Mouse (Mus musculus) gastrocnemius, postnatal 4 days (tissue): ENCODE data around the gene Kank2. TPM values are rescaled to one million over a fixed set of nuclear protein-coding genes. Genes with fewer than 3 reads are reported as not detected.
"Not testable (repeated sequence)": the region's sequence is repeated elsewhere in the genome, so short reads cannot be mapped to it uniquely, and the experiment has no call there.

ENCODE experiments used
- DNase-seq, 2 experiments: peaks; one replicate each; pipeline ENCODE4 v3.0.0; 2021 to 2022; ENCODE audit warnings: low spot score in 2 of 2, mixed read lengths in 2 of 2
- total RNA-seq, 2 experiments: library from RNA; stranded (reverse); gene quantifications; 2 replicates each; pipeline ENCODE4 v1.2.3; 2021

Kank2 gene
- total RNA-seq, 2 experiments from 2014 or later, result 48.1 to 49.1 TPM

DNA sequence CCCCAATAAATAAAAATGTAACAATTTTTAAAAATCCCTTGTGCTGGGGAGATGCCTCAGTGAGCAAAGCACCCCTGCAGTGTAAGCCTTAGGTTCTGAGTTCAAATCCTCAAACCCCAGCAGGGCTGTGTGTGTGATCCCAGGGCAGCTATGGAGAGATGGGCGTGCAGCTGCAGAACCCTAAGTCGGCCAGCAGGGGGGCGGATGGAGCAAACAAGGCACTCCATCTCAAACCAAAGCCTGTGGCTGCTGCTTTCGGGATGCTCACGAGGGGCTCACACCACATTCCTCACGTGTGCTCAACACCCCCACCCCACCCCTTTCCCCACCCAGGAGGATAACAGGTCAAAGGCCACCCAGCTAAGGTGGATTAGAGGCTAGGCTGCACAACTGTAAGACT lies 11.6 kb downstream of the Kank2 start:
- DNase-seq, result peak in 1 of 2 experiments; percentile 75

DNA sequence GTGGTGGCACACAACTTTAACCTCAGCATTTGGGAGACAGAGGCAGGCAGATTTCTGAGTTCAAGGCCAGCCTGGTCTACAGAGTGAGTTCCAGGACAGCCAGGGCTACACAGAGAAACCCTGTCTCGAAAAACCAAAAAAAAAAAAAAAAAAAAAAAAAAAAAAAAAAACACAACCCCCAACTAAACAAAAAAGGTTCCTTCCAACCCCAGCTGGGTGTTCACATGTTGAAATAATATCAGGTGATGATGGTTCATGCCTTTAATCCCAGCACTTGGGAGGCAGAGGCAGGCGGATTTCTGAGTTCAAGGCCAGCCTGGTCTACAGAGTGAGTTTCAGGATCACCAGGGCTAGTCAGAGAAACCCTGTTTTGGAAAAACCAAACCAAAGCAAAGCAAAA lies 12.2 kb downstream of the Kank2 start:
- DNase-seq, result not testable (repeated sequence)

DNA sequence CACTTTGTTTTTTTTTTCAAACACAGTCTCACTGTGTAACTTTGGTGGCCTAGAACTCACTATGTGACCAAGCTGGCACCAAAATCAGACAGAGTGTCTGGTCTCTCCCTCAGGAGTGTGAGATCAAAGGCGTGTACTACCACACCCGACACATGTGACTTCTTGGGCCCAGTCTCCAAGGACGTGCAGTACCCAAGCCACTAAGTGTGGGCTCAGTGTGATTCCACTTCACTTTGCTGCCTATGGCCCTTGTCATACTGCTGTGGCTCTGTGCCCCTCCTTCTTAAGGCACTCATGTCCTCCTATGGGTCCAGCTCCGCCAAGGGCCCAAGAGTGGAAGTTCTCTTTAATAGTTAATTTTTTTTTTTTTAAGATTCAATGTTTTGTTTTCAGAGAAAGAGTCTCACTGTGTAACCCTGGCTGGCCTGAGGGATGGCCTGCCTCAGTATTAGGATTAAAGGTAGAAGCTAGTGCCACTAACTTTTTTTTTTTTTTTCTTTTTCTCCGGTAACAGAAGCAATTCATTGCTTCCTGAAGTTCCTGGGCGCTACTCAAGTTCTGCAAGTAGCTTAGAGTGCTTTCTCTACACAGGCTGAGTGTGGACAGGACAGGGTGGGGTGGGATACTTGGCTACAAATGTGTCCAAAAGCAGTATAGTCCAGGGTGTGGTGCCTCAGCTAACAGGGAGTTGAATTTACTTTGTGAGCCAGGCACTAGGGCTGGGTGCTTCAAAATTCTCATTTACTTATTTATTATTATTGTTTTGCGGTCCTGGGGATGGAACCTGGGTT lies 13.8 kb downstream of the Kank2 start:
- DNase-seq, result no peak

DNA sequence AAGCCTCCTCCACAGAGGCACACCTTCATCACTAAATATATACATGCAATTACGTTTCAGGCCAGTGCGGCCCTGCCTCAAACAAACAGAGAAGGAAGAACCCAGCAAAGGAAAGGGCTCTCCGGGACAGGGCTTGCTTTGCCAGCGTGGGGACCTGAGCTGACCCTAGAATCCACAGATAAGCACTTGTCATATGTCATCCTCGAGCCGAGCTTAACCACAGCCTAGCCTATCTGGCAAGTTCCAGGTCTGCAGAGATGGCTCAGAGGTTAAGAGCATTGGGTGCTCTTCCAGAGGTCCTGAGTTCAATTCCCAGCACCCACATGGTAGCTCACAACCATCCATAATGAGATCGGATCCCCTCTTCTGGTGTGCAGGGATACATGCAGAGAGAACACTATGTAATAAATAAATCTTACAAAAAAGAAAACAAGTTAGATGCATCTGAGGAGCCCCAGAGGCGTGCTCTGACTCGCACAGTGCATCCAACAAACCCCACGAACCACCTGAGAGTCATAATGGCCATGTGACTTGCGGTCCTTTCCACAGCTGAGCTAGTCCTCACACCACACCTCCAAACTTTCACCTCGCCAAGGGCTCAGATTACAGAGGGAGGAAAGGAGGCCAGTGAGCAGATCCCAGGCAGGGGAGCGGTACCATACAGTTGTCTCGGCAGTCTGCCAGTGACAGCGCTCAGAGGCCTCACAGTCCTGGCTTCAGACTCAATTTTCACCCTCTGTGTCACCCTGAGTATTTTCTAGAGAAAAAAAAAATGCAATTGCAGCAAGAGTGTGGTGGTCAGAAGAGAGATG lies 16.7 kb downstream of the Kank2 start:
- DNase-seq, result no peak

DNA sequence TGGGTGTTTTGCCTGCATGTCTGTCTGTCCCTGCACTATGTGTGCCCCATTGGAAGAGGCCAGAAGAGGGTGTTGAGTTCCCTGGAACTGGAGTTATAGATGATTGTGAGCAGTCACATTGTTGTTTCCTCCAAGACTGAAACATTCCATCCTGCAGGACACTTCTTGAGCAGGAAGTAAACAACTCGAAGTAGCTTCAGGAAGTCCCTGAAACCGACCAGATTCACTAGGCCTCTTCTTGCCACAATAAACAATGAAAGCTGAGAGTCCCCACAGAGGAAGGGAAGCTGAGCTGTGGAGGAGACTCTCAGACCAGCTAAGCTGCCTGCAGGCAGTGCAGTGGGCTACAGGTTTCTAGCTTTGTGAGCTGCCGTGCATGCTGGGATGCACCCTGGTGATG lies 20.8 kb downstream of the Kank2 start:
- no peak for DNase-seq

DNA sequence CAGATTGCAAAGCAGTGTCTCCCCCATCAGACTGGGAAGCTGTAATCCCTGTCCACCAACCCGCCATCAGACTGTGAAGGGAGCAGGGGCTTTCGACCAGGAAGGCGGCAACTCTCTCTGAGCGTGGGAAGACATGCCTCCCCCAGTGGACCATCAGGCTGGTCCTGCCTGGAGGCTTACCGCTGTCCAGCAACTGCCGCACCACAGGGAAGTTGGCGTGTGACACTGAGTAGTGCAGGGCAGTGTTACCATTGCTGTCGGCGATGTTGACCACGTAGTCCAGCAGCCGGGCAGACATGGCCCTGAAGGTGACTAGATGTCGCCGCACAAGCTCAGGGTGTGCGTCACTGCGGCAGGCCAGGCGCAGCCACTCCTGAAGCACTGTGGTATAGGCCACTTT lies 24.2 kb downstream of the Kank2 start:
- DNase-seq, result no peak

DNA sequence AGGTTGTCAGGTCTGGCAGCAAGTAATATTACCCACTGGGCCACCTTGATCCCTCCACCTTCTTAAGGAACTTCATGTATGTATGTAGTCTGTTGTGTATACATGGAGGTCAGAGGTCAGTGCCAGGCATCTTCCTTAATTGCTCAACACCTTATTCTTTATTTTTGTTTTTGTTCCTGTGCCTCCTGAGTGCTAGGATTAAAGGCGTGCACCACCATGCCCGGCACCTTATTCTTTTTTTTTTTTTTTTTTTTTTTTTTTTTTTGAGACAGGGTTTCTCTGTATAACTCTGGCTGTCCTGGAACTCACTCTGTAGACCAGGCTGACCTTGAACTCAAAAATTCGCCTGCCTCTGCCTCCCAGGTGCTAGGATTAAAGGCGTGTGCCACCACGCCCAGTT lies 25.1 kb downstream of the Kank2 start:
- DNase-seq, result not testable (repeated sequence)

DNA sequence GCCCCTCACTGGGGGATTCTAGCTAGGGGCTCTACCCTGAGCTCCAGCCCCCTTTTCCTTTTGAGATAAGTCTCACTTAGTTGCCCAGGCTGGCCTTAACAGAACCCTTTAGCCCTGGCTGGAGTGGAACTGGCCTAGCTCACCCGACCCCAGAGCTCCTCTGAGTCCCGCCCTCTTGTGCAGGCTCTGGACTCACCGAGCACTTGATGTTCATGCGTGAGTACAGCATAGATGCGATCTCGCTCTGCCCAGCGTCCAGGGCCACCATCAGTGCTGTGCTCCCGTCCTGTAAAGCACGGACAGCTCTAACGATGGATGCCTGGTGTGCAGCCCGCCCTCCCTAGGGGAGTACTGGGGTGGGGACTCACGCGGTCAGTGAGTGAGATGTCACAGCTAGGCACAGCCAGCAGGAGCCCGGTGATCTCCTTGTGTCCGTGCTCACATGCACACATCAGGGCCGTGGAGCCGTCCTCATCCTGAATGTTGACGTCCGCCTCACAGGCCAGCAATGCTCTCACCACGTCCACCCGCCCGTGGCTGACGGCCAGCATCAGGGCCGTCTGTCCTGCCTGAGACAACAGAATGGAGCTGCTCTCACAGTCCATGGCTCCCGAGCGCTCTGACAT lies 28.9 kb downstream of the Kank2 start:
- DNase-seq, result no peak

DNA sequence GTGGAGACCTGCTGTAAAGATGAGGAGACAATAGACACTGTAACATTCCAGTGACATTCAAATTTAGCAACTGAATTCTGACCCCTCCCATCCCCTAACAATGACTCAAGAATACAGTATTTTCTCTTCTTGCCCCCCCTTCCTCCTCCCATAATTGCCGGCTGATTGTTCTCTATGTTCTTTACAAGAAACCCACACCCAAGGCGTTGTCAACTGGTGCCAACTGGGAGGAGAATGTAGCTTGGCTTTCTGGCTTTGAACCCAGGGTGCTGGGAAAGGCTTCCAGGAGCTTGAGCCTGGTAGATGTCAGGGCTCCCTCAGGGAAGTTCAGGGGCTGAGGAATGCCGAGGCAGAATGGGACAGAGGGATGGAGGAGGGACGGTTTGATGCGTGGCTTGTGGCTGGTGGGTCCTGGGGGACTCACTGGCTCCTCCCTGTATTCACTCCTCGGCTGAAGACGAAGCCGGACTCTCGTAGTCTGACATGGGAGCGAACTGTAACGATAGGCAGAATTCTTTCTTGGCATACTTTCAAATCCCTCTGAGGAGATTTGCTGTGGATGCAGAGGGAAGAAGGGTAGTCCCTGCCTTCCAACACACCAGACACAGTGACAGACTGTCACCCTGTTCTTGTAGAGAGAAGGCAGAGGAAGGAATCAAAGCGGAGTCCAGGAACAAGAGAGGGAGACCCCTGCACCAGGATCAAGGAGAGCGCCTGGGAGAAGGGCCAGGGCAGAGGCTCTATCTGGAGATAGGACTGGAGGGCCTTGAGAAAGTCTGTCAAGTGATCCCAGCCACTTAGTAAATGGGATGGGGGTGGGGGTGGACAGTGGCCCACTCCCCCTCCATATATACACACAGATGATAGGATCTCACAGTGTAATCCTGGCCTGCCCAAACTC lies 29.8 kb downstream of the Kank2 start:
- DNase-seq, result peak in 1 of 2 experiments; percentile 59

DNA sequence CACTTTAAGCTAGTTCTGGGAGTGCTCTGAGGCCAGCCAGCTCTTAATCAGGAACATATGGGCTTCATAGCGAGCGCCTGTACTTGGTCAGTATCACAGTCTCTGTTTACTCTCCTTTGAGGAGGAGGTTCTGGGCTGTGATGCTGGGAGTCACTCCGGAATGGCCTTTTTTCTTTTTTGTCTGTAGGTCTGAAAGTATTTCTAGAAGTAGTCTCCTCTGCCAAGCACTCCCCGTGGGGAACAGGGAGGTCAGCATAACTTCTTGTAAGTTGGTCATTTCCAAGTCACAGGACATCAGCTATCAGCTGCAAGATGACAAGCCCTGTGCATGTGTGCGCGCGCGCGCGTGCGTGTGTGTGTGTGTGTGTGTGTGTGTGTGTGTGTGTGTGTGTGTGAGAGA lies 30.6 kb downstream of the Kank2 start:
- DNase-seq, result peak in 1 of 2 experiments; percentile 73

DNA sequence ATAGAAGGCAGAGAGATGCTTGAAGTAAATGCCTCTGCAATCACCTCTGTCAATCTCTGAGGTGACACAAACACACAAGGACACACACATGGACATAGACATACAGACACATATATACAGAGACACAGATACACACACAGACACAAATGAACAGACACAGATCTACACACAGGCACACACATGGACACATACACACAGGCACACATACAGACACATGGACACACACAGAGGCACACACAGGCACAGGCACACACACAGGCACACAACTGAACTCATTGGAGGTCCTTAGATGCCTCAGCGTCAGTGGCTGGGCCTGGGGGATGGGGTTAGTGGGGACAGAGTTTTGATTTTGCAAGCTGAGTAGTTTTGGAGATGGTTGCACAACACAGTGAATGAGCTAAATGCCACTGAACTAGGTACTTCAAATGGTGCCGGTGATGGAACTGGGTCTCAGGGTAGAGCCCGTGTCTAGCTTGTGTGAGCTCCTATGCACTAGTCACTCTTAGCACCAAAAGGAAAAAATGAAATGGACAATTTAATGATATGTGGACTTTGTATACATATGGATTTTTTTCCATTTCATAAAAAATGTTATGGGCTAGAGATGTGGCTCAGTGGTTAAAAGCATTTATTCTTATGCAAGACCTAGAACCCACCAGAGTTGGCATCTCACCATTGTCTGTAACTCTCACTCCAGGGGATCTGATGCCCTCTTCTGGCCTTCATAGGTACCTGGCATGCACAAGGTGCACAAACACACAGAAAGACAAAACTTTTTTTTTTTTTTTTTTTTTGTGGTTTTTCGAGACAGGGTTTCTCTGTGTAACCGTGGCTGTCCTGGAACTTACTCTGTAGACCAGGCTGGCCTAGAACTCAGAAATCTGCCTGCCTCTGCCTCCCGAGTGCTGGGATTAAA lies 34.2 kb downstream of the Kank2 start:
- no peak for DNase-seq

DNA sequence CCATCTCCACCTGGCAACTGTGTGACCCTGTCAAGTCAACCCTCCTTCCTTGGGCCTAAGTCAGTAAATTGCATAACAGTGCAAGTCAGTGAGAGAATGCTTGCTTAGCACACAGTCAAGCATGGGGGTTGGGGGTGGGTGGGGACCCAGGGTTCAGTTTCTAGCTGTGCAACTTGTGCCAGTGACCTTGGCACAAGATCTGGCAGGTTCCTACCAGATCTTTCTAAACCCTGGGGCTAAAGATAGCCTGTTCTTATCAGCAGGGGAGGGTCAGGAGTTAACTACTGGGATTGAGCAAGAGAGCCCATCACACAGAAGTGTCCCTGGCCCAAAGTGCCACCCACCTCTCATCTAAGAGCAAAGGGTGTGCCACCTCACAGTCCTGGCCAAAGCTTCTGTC lies 36.4 kb downstream of the Kank2 start:
- DNase-seq, result no peak

DNA sequence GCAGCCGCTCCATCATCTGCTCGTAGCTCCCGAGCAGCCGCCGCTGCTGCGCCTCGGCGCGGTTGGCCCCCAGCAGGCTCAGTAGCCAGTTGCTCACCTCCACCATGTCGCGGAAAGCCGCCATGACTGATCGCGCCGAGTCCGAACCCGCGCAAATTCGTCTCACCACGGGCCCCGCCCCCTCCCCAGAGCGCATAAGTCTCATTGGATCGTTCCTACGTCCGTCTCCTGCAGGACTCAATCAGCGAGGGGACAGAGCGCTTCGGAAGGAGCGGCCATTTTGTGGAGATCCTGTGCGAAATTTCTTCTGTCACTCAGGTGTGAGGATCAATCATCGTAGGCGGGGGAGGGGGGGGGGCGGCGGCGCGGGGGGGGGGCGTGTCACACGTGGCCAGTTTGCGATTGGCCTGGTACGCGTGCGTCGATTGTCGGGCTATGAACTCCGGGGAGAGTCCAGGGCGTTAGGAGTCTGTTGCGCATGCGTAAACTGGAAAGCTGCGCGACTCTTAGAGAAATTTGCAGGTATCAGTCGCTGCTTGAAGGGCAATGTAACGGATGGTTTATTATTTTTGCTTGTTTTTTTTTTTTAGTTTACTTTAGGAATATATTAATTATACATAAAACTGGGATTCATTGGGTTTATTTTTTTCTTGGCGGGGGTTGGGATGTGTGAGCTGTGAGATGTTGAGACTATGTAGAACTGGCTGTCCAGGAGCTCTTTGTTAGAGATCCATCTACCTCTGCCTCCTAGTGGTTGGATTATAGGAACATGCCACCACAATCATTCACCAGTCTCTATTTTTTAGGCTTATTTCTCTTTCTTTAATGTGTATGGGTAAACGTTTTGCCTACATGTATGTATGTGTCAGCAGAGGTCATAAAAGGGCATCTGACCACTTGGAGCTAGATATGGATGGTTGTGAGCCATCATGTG lies 38.1 kb downstream of the Kank2 start, which contains the start of gene Spc24:
Spc24 (minus strand) TSS at position 149 of the 934 bp plus-strand sequence.
- DNase-seq, result peak; percentile 85 to 92

DNA sequence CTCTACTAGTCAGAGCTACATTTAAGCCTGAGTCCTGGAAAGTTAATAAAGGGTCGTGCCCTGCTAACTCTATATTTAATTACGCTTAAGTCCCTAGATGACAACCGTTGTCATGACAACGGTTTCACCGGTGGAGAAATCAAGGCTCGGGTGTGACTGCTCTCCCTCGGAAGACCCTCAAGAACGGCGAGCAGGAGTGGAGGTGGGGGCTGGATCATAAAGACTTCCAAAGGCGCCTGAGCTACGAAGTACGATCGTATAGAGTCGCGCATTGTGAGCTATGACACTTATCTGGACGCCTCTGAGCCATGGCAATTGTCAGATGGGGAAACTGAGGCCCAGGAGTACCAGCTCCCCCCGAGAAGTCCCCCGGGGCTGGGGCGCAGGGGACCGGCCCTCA lies 38.8 kb downstream of the Kank2 start:
- DNase-seq, result no peak

DNA sequence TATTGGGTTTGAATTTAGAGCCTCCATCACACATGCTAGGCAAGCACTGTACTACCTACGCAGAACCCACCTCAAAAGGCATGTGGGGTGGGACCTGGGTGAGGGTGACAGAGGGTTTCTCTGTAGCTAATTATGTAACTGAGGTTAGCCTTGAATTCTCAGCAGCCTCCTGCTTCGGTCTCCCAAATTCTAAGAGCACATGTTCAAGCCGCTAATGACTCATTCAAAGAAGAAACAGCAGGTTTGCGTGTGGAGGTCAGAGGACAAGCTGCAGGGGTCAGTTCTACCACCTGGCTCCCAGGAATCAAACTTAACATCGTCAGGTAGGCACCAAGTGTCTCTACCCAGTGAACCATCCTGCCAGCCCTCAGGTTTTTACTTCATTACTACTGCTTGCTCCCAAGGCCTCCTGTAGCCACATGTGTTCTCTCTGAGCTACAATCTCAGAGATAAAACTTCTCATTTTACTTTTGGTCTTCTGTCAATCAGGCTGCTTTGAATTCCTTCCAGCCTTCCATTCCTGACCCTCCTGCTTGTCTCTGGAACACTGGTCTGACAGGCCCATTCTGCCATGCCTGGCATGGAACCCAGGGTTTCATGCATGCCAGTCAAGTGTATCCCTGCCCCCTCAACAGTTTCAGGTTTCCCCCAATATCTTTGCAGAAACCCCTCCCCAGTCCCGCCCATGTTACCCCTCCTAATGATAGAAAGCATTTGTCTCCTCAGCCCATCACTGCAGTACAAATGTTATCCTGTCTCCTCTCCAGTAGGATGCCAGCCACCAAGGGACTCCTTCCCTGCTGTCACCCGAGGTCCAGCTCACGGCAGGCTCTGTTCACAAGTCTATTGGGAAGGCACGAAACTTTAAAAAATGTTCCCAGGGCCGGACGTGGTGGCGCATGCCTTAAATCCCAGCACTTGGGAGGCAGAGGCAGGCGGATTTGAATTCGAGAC lies 39.7 kb downstream of the Kank2 start:
- no peak for DNase-seq

DNA sequence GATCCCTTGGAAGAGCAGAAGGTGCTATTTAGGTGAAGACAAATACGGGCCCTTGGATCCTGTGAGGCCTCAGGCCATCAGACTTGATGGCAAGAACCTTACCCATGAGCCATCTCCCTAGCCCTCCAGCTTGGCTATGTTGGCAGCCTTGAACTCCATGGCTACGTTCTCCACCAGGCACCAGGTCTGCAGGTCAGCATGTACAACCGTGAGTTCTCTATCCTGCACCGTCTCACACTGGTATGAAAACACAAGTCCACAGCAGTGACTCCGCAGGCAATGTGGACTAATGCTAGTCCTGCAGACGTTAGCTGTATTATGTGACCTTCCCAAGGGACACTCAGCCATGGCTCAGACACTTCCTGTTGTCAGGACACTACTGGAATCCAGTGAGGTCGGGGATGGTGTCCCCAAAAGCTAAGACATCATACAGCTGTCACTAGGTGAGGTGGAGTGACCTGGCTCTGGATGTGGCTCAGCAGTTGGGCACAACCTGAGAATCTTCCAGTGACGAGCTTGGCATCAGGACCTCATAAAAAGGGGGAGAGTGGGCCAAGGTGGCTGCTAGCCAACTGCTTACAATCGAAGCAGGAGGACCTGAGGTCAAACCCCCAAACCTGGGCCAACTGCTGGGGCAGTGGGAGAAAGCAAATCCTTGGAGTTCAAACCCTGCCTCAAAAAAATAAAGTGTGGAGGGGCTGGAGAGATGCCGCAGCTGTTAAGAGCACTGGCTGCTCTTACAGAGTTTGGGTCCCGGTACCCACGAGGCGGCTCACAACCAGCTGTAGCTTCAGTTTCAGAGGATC lies 43.8 kb downstream of the Kank2 start:
- no peak for DNase-seq

DNA sequence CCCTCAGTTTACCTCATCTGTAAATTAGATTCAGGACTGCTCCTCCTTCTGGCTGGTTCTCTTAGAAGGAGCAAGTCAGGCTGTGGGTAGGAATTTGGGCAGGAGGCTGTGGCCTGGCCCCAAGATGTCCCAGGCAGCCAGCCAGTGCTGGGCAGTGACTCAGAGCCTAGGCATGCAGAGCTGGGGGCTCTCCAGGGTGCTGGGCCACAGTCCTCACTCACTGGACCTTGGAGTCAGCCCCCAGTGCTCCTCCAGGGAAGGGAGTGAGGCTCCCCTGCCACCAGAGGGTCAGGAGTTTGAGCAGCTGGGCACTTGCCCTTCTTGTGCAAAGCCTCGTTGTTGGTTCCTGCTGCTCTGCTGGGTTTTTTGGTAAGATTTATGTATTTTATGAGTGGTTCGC lies 44.5 kb downstream of the Kank2 start:
- peak; percentile 60 to 78 for DNase-seq
